Mouse (Mus musculus) thymus, postnatal 10 days (tissue): ENCODE measurements at regions not wholly inside any gene's neighbourhood (a gene's known extent, or its start where the extent isn't known, plus 50 kb on each side); places are given as distances from the start of the nearest gene placed in this dataset.

ENCODE experiments used
- DNase-seq, 2 experiments: peaks; one replicate each; pipeline ENCODE4 v3.0.0; 2021; ENCODE audit warnings: low spot score in 2 of 2

- DNase-seq, result no peak
Observed at GRCm38 (mm10) chr13:83716711-83717171, 212.9 kb downstream of the Mef2c start.

- no peak for DNase-seq
Observed at GRCm38 (mm10) chr13:83717686-83718210, 213.9 kb downstream of the Mef2c start.

GRCm38 (mm10) chr13:83718431-83719410, 214.9 kb downstream of the Mef2c start:
- no peak for DNase-seq

GRCm38 (mm10) chr13:83719635-83720291, 215.9 kb downstream of the Mef2c start:
- no peak for DNase-seq

GRCm38 (mm10) chr13:83720352-83720751, 216.5 kb downstream of the Mef2c start:
- no peak for DNase-seq

GRCm38 (mm10) chr13:83720883-83721371, 217.1 kb downstream of the Mef2c start:
- DNase-seq, result no peak

GRCm38 (mm10) chr13:83721563-83721962, 217.7 kb downstream of the Mef2c start:
- no peak for DNase-seq

GRCm38 (mm10) chr13:83722241-83722640, 218.4 kb downstream of the Mef2c start:
- DNase-seq, result no peak

- DNase-seq, result no peak
Observed at GRCm38 (mm10) chr13:83722791-83723190, 219.0 kb downstream of the Mef2c start.

GRCm38 (mm10) chr13:83723396-83723795, 219.6 kb downstream of the Mef2c start:
- DNase-seq, result no peak

- DNase-seq, result no peak
Observed at GRCm38 (mm10) chr13:83724196-83724595, 220.4 kb downstream of the Mef2c start.

GRCm38 (mm10) chr13:83724995-83725394, 221.2 kb downstream of the Mef2c start:
- DNase-seq, result peak in 1 of 2 experiments; percentile 61

- DNase-seq, result no peak
Observed at GRCm38 (mm10) chr13:83725831-83726230, 222.0 kb downstream of the Mef2c start.

GRCm38 (mm10) chr13:83726346-83726975, 222.6 kb downstream of the Mef2c start:
- DNase-seq, result no peak

GRCm38 (mm10) chr13:83727051-83727765, 223.4 kb downstream of the Mef2c start:
- no peak for DNase-seq

GRCm38 (mm10) chr13:83727766-83728395, 224.0 kb downstream of the Mef2c start:
- DNase-seq, result no peak

GRCm38 (mm10) chr13:83728421-83729010, 224.7 kb downstream of the Mef2c start:
- no peak for DNase-seq

GRCm38 (mm10) chr13:83729331-83730009, 225.6 kb downstream of the Mef2c start:
- no peak for DNase-seq

- DNase-seq, result no peak
Observed at GRCm38 (mm10) chr13:83730155-83730712, 226.4 kb downstream of the Mef2c start.
